Mouse (Mus musculus): ENCODE measurements around the gene Ybx2.
A peak's percentile ranks its signal among the peaks of the same experiment; 100 is the strongest.

The Ybx2 gene

GRCm38 (mm10) chr11:69964650-69965270, 29.2 kb downstream of the Ybx2 start, which contains the start of gene Cldn7:
TSS of gene Cldn7 (plus strand) at chr11:69964779.
- no peak for DNase-seq (ENCODE audit: low spot score)

DNA sequence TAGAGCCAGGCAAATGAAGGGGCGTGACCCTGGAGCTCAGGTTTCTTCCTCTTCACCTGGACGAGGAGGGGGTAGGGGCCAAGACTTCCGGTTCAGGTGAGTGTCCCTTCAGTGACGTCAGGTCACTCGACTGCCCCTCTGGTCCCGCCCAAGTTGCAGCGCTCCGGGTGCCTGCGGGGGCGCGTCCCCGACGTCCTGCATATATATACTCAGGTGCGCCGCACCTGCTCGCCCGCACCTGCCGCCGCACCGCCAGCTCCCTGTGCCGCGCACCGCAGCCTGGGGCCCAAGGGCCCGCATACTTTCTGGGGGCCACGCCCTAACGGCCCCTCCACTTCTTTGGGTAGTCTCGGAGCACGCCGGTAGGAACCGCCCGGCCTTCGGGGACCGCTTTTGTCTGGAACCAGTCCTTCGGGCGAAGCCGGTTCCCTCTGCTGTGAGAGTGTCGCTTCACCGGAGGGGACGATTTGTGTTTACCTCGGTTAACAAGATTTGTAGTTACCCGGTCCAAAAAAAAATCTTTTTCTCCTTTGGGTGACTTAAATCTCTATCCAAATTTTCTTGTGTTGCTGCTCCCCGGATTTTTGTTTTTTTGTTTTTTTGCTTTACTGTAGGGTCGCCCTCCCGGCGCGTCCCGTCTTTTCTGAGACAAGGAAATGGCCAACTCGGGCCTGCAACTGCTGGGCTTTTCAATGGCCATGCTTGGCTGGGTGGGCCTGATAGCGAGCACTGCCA, 29.8 kb downstream of the Ybx2 start:
- no peak for DNase-seq (ENCODE audit: low spot score)

GRCm38 (mm10) chr11:69966006-69966859, 30.6 kb downstream of the Ybx2 start:
- DNase-seq (ENCODE audit: low spot score) = no peak

DNA sequence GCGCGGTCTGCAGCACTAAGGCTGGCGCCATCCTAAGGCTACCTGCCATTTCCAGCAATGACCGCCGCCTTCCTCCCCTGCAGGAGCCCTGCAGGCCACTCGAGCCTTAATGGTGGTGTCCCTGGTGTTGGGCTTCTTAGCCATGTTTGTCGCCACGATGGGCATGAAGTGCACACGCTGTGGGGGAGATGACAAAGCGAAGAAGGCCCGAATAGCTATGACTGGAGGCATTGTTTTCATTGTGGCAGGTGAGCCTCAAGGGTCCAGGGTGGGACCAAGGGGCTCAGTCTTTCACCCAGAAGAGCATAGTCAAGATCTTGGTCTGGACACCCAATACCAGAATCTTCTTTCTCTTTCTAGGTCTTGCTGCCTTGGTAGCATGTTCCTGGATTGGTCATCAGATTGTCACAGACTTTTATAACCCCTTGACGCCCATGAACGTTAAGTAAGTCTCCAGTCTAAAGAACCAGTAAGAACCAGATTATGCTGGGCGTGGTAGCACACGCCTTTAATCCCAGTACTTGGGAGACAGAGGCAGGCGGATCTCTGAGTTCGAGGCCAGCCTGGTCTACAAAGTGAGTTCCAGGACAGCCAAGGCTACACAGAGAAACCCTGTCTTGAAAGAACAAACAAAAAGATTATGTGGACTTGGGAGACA, 31.4 kb downstream of the Ybx2 start:
- DNase-seq (ENCODE audit: low spot score) = no peak

- DNase-seq (ENCODE audit: low spot score) = no peak
These were observed 33.2 kb downstream of the Ybx2 start for GRCm38 (mm10) chr11:69968793-69969192.

DNA sequence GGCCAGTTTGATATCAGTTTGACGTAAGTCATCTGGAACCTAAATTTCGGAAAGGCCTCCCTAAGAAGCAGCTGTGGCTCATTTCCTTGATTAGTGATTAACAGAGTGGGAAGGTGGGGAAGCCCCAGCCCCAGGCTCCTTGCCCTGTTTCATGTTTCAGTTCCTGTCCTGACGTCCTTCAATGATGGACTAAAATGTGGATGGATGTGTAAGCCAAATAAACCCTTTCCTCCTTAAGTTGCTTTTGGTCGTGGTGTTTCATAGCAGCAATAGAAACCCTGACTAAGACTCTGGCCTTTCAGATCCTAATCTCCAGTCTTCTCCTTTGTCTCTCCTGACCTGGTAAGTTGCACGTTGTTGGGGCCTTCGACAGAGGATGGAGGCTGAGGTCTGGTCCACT, 34.6 kb downstream of the Ybx2 start:
- no peak for DNase-seq (ENCODE audit: low spot score)

- DNase-seq (ENCODE audit: low spot score) = no peak
These were observed 35.2 kb downstream of the Ybx2 start for GRCm38 (mm10) chr11:69970775-69971174.

- DNase-seq (ENCODE audit: low spot score) = no peak
These were observed 39.3 kb downstream of the Ybx2 start for GRCm38 (mm10) chr11:69974907-69975306.

GRCm38 (mm10) chr11:69976271-69976670, 40.7 kb downstream of the Ybx2 start:
- DNase-seq (ENCODE audit: low spot score) = no peak

DNA sequence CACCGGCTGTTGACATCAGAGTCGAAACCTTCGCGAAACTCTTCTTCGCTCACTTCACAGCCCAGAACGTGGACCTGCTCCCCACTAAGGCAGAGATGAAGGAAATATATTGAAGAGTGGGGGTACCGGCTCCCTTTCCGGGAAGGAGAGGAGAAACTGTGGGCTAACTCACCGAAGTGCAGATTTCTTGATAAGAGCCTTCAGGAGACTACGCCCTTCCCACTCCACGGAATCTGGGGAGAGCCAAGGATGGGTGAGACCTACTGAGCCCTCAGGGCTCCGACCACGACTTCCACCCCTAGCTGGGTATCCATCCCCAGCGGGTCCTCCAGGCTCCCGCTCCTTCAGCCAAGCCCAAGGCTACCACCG, 44.2 kb downstream of the Ybx2 start:
- no peak for DNase-seq (ENCODE audit: low spot score)

DNA sequence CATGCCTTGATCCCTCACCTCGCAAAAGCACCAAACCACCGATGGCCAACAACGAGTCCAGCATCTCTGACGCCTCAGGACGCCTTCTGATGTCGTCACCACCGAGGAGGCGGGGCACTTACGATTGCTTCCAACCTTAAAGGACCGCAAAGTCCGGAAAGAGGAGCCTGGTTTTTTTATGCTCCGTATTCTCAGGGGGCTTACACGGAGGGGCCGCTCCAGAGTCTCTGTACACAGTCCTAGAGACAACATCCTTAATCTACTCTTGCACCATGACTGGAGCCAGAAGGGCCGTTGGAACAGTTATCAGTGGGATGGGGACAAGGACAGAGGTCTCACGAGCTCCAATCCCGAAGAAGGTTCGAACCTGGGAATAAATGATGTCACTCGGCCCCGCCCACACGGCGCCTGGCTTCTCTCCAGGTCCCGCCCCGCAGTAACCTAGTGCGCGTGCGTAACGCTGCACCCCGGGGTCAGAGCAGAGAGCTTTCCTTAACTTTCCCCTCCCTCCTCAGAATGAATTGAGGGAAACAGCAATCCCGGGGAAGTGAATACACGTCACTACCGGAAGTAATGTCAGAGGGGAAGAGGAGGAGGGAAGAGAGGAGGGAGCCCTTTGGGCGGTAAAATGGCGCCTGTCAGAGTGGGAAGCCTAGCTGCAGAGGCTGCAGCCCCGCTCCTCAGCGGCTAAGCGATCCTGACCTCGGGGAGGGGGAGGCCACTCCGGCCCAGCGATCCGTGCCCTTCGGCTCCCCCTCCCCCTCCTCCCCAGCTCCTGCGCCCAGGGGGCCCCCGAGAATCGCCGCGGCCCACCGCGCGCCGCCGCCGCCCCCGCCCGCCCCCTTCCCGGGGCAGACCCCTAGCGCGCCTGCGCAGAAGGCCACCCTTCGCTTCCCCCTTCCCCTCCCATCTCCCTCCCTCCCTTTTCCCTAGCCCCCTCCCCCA, 44.9 kb downstream of the Ybx2 start:
- DNase-seq (ENCODE audit: low spot score) = peak; percentile 95

DNA sequence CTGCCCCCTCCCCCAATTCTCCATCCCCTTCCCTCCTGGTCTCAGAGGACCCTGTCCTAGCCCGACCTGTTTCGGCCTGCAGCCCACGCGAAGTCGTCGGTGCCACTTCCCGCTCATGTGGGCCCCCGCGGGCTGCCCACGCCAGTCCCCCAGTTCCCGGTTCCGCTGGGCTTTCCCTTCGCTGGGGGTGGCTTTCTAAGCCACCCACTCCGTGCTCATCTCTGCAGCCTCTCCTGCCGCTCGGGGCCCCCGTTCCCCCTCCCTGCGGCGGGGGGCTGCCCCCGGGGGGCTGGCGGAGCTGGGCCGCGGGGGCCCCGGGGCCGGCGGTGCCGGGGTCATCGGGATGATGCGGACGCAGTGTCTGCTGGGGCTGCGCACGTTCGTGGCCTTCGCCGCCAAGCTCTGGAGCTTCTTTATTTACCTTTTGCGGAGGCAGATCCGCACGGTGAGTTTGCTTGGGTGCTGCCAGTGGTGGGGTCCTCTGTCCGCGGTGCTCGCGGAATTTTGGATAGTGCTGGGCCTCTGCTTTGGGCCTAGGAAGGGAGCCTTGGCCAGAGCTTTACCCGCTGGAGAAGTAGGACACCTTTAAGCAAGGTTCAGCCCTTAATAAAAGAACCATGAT, 45.7 kb downstream of the Ybx2 start, which contains the start of gene Ctdnep1:
Gene Ctdnep1, plus strand, starts transcription at position 16 of the 622 bp plus-strand sequence.
- DNase-seq (ENCODE audit: low spot score) = no peak

DNA sequence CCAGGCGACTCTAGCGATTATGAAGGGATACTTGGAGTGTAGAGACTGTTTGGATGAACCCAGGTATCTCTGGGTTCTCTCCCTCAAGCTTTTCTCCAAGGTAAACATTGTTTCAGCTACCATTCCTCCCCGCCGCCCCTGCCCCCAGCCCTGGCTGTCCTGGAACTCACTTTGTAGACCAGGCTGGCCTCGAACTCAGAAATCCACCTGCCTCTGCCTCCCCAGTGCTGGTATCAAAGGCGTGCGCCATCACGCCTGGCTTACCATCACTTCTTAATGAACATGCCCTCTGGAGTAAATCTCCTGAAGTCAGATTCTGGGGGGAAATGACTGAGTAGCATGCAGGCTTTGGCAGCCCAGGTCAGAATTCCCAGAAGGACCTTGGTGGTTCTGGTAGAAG, 46.6 kb downstream of the Ybx2 start, which contains the start of gene Elp5:
Gene Elp5, minus strand, starts transcription at position 293 of the 400 bp plus-strand sequence.
- no peak for DNase-seq (ENCODE audit: low spot score)

- DNase-seq (ENCODE audit: low spot score) = no peak
These were observed 47.3 kb downstream of the Ybx2 start for GRCm38 (mm10) chr11:69982877-69983276.

DNA sequence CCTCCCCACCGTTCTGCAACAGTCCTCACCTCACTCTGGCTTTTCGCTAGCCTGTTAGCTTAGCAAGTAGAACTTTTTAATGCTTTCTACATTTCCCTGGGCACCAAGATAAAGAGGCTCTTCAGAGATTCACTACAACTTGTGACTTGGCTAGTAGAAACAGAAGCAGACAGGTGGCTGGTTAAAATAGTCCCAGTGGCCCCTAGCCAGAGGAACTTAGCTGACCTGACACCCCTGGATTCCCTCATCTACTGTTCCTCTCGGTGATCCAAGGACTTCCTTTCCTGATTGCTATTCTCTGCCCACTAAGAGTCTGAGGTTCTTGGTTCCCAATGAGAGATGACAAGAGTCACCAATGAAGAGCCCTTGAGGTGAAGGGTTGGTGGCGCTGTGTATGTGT, 47.8 kb downstream of the Ybx2 start:
- DNase-seq (ENCODE audit: low spot score) = no peak

- no peak for DNase-seq (ENCODE audit: low spot score)
These were observed 48.8 kb downstream of the Ybx2 start for GRCm38 (mm10) chr11:69984431-69984830.

GRCm38 (mm10) chr11:69989949-69990348, 54.4 kb downstream of the Ybx2 start:
- no peak for DNase-seq (ENCODE audit: low spot score)

Measured in spleen, adult 12 weeks (tissue).